Mouse (Mus musculus): ENCODE measurements at regions not wholly inside any gene's neighbourhood (a gene's known extent, or its start where the extent isn't known, plus 50 kb on each side); places are given as distances from the start of the nearest gene placed in this dataset.

DNA sequence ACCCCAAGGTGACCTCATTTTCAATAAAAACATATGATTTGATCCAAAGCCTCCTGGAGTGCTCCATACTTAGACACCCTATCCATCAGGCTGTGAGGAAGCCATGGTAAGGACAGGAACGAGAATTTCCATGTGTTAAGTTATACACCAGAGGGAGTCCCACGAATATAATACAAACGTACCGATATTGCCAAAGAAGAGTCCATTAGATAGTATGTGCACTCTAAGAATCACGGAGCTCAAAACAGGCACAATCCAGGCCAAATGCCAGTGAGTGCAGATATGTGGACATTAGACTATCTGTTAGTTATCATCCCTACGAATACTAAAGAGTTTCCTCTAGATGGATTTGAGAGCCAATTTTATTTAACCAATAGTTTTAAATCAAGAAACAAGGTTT lies 123.3 kb upstream of the Hmga2 start:
- ATAC-seq (ENCODE audit: low FRiP score) (no peak), DNase-seq (ENCODE audit: low spot score) (no peak)
- no peak overlapping the region for H3K4me2 ChIP-seq (ENCODE audit: low read depth, low read length, poor library complexity, severe bottlenecking)
- no peak overlapping the region for H3K4me3 ChIP-seq (ENCODE audit: low read depth, low read length)
- H3K27ac ChIP-seq (ENCODE audit: low read depth, low read length): no peak overlapping the region
- no peaks in the 10 kb centered on the region for H3K4me1 ChIP-seq (ENCODE audit: insufficient read depth, low read length)
- H3K9ac ChIP-seq (replicated peaks; ENCODE audit: low read length, poor library complexity, severe bottlenecking): no peak overlapping the region
- 87% methylated on average over 6 of the region's 6 CpGs for WGBS
- no peak for TF ChIP-seq CTCF (IDR thresholded peaks at IDR 0.05)
- no peaks in the 10 kb centered on the region for H3K36me3 ChIP-seq (ENCODE audit: insufficient read depth, low read length)
- no peaks in the 10 kb centered on the region for H3K9me3 ChIP-seq (ENCODE audit: low read length)
- no peaks in the 10 kb centered on the region for H3K27me3 ChIP-seq (ENCODE audit: insufficient read depth, low read length)

DNA sequence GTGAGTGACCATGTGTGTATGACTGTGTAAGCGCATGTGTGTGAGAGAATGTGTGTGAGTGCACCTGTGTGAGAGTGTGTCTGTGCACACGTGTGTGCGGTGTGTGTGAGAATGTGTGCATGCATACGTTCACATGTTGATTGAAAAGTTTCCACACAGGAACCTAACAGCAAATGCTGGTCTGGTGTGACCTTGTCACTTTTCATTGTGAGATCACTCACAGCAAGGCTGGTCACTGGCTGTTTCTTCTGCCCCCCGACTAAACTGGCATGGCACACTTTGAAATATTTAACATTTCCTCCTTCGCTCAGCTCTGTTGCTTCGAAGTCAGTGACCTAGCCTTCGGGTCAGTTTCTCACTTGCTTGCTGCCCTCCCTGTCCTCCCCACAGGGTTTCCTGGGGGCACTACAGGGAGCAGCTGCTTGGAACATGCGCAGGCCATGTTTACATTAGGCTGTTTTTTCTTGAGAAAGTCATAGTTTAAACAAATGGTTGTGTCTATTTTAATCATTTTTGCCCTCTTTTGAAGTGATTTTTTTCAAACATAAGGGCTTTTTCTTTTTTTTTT lies 121.1 kb upstream of the Hmga2 start:
- WGBS: 81% methylated on average over 9 of the region's 9 CpGs
- Histone ChIP-seq H3K4me2 (ENCODE audit: low read depth, low read length, poor library complexity, severe bottlenecking) (no peak overlapping the region), H3K4me1 (ENCODE audit: insufficient read depth, low read length) (no peaks in the 10 kb centered on the region), H3K27ac (ENCODE audit: low read depth, low read length) (no peak overlapping the region), H3K9ac (replicated peaks; ENCODE audit: low read length, poor library complexity, severe bottlenecking) (no peak overlapping the region), H3K4me3 (ENCODE audit: low read depth, low read length) (no peak overlapping the region), H3K36me3 (ENCODE audit: insufficient read depth, low read length) (no peaks in the 10 kb centered on the region), H3K27me3 (ENCODE audit: insufficient read depth, low read length) (no peaks in the 10 kb centered on the region), H3K9me3 (ENCODE audit: low read length) (no peaks in the 10 kb centered on the region)
- DNase-seq (ENCODE audit: low spot score) (no peak), ATAC-seq (ENCODE audit: low FRiP score) (no peak)
- TF ChIP-seq CTCF (IDR thresholded peaks at IDR 0.05): no peak

DNA sequence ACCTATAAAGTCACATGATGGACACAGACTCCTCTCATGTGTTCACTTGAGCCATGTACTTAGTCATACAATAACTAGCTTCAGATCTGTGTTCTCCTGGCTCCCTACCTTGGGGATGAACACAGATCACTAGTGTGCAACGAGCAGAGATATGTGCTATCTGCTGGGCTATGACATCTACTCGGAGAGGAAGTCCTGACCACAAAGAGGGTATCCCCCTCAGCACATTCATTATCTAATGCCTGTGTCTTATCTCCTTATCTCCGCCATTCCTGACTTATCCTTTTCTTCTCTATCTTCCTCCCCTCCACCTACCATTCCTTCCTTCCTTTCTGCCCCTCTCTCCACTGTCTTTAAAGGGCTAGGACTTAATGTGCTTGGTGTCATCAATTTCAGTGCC lies 118.9 kb upstream of the Hmga2 start:
- Histone ChIP-seq H3K9me3 (ENCODE audit: low read length) (no peaks in the 10 kb centered on the region), H3K4me1 (ENCODE audit: insufficient read depth, low read length) (no peaks in the 10 kb centered on the region), H3K4me2 (ENCODE audit: low read depth, low read length, poor library complexity, severe bottlenecking) (no peak overlapping the region), H3K9ac (replicated peaks; ENCODE audit: low read length, poor library complexity, severe bottlenecking) (no peak overlapping the region), H3K36me3 (ENCODE audit: insufficient read depth, low read length) (no peaks in the 10 kb centered on the region), H3K27ac (ENCODE audit: low read depth, low read length) (no peak overlapping the region), H3K4me3 (ENCODE audit: low read depth, low read length) (no peak overlapping the region), H3K27me3 (ENCODE audit: insufficient read depth, low read length) (no peaks in the 10 kb centered on the region)
- DNase-seq (ENCODE audit: low spot score): no peak
- WGBS: 92% methylated on average over 3 of the region's 3 CpGs
- ATAC-seq (ENCODE audit: low FRiP score): no peak
- no peak for TF ChIP-seq CTCF (IDR thresholded peaks at IDR 0.05)

DNA sequence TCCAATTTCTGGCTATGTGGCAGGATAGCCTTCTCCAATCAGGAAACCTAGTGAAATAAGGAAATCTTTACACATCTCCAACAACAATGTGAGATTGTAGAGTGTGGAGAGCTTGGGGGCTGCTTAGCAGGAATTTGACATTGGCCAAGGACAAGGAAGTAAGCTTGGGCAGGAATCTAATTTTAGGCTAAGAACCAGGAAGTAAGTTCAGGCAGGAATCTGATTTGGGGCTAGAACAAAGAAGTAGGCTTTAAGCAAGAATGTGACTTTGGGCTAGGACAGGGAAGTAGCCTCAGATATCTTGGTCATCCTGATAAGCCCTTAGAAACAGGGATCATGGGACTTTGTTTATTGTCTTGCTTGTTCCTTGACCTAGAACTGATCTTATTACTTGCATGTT lies 117.6 kb upstream of the Hmga2 start:
- Histone ChIP-seq H3K9ac (replicated peaks; ENCODE audit: low read length, poor library complexity, severe bottlenecking) (no peak overlapping the region), H3K36me3 (ENCODE audit: insufficient read depth, low read length) (no peaks in the 10 kb centered on the region), H3K27me3 (ENCODE audit: insufficient read depth, low read length) (no peaks in the 10 kb centered on the region), H3K4me2 (ENCODE audit: low read depth, low read length, poor library complexity, severe bottlenecking) (no peak overlapping the region), H3K9me3 (ENCODE audit: low read length) (no peaks in the 10 kb centered on the region), H3K27ac (ENCODE audit: low read depth, low read length) (no peak overlapping the region), H3K4me1 (ENCODE audit: insufficient read depth, low read length) (no peaks in the 10 kb centered on the region), H3K4me3 (ENCODE audit: low read depth, low read length) (no peak overlapping the region)
- DNase-seq (ENCODE audit: low spot score): no peak
- ATAC-seq (ENCODE audit: low FRiP score): no peak
- TF ChIP-seq CTCF (IDR thresholded peaks at IDR 0.05): no peak

DNA sequence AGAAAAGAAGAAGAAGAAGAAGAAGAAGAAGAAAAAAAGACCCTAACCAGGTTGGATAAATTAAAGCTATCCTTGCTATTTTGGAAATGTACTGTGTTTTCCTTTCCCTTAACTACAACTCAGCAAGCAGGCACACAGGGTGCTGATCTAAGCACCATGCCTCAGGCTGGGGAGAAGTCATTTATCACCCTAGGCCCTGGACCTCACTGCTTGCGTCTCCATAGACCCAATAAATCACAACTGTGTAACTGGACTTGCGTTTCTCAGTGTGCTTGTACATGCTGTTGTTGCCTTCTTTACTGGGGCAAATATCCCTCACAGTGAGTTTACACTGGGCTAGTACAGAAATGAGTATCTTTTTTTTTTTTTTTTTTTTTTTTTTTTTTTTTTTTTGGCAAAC lies 113.4 kb upstream of the Hmga2 start:
- WGBS: 97% methylated on average over 2 of the region's 2 CpGs
- ATAC-seq (ENCODE audit: low FRiP score): no peak
- no peaks in the 10 kb centered on the region for H3K4me1 ChIP-seq (ENCODE audit: insufficient read depth, low read length)
- TF ChIP-seq CTCF (IDR thresholded peaks at IDR 0.05): no peak
- no peak for DNase-seq (ENCODE audit: low spot score)
- H3K9ac ChIP-seq (replicated peaks; ENCODE audit: low read length, poor library complexity, severe bottlenecking): no peak overlapping the region
- H3K36me3 ChIP-seq (ENCODE audit: insufficient read depth, low read length): no peaks in the 10 kb centered on the region
- H3K9me3 ChIP-seq (ENCODE audit: low read length): no peaks in the 10 kb centered on the region
- no peaks in the 10 kb centered on the region for H3K27me3 ChIP-seq (ENCODE audit: insufficient read depth, low read length)
- no peak overlapping the region for H3K27ac ChIP-seq (ENCODE audit: low read depth, low read length)
- H3K4me3 ChIP-seq (ENCODE audit: low read depth, low read length): no peak overlapping the region
- no peak overlapping the region for H3K4me2 ChIP-seq (ENCODE audit: low read depth, low read length, poor library complexity, severe bottlenecking)

DNA sequence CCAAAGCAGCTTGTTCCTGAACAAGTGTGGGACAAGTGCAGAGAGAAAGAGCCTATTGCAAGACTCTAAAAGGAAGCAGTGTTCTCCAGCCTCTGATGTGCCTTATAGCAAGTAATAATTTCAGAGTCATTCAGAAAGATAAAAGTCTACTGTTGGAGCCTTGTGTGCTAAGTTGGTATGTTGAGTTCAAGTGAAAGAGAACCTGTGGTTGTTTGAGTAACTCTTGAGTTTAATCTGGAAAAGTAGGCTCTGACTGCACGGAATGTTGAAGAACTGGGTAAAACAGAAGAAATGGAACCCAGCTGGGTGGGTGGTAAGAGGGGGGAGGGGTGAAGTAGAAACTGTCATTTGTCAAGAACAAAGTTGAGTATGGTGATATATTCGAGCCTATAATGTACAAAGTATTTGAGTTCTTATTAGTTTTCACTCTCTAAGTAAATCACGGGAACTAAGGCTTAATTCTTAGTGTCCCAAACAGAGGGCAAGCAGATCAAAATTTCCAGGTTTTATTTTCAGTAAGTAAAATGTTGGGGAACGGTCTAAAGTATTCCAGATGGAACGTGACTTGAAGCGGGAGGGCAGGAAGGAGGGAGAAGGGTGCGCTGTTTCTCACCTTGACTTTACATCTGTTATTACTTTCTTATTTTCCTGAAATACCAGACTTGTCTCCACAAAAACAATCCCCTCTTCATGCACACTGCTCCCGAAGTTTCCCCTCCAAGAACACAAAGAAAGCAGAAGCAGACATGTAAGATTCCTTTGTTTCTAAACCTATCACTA lies 111.8 kb upstream of the Hmga2 start:
- H3K4me2 ChIP-seq (ENCODE audit: low read depth, low read length, poor library complexity, severe bottlenecking): no peak overlapping the region
- no peak for TF ChIP-seq CTCF (IDR thresholded peaks at IDR 0.05)
- no peaks in the 10 kb centered on the region for H3K36me3 ChIP-seq (ENCODE audit: insufficient read depth, low read length)
- no peaks in the 10 kb centered on the region for H3K9me3 ChIP-seq (ENCODE audit: low read length)
- 82% methylated on average over 8 of the region's 8 CpGs for WGBS
- H3K4me1 ChIP-seq (ENCODE audit: insufficient read depth, low read length): no peaks in the 10 kb centered on the region
- H3K4me3 ChIP-seq (ENCODE audit: low read depth, low read length): no peak overlapping the region
- ATAC-seq (ENCODE audit: low FRiP score): no peak
- DNase-seq (ENCODE audit: low spot score): no peak
- H3K27me3 ChIP-seq (ENCODE audit: insufficient read depth, low read length): no peaks in the 10 kb centered on the region
- H3K27ac ChIP-seq (ENCODE audit: low read depth, low read length): no peak overlapping the region
- H3K9ac ChIP-seq (replicated peaks; ENCODE audit: low read length, poor library complexity, severe bottlenecking): no peak overlapping the region
